Mouse (Mus musculus): ENCODE measurements around the gene Igsf3. TPM values are rescaled to one million over a fixed set of nuclear protein-coding genes. Genes with fewer than 3 reads are reported as not detected.

Igsf3 gene
- polyA plus RNA-seq, 1 experiment, result 29.1 TPM

DNA sequence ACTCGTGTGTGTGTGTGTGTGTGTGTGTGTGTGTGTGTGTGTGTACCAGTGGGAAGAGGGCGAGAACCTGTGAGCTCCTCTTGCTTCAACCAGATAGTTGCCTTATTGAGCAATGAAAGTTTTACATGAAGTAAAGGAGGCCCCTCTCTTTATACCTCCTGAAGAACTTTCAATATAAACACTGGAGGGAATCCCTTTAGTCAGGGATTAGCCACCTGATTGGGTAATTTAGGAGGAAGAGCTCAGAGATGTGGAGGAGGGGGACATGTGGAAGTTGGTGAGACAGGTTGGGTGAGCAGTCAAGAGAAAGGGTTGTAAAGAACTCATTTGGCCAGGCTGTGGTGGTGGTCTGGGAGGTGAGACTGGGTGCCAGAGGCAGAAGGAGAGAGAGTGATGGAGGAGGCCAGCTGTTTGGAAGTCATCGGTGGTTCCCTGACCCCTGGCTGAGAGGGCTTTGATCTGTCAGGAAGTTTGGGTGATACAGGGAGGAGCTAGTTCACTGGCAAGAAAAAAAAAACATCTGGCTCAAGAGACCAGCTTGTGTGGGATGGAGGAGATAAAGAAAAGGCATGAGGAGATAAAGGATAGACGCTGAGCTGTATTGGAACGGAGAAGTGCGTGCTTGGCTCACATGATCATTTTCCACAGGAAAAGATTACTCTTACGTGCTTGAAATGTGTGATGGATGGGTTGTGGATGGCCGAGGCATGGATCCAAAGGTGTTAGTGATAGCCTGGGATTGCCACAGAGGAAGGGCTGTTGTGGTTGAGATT, 53.3 kb downstream of the Igsf3 start:
- Histone ChIP-seq H3K27ac (ENCODE audit: insufficient read depth, low read length) (no peak overlapping the region), H3K4me3 (ENCODE audit: low read depth, low read length) (no peak overlapping the region), H3K4me1 (ENCODE audit: control insufficient read depth, insufficient read depth, low read length) (no peaks in the 10 kb centered on the region), H3K36me3 (ENCODE audit: control insufficient read depth, insufficient read depth, low read length, poor library complexity, severe bottlenecking) (peaks cover 7% of the 10 kb centered on the region; the same call in 1 of the 2 replicates), H3K9ac (ENCODE audit: low read depth, poor library complexity, severe bottlenecking) (no peak overlapping the region), H3K9me3 (replicated peaks; ENCODE audit: control insufficient read depth, insufficient read depth, low read length, poor library complexity, severe bottlenecking) (no peaks in the 10 kb centered on the region), H3K27me3 (ENCODE audit: control insufficient read depth, insufficient read depth, low read length, poor library complexity, severe bottlenecking) (no peaks in the 10 kb centered on the region)
- TF ChIP-seq CTCF (IDR thresholded peaks at IDR 0.05; ENCODE audit: low read depth, low read length) (no peak), POLR2A (IDR thresholded peaks at IDR 0.05; ENCODE audit: insufficient read depth, low read length) (no peak), EP300 (IDR thresholded peaks at IDR 0.05; ENCODE audit: insufficient read depth, low read depth, low read length) (no peak)

DNA sequence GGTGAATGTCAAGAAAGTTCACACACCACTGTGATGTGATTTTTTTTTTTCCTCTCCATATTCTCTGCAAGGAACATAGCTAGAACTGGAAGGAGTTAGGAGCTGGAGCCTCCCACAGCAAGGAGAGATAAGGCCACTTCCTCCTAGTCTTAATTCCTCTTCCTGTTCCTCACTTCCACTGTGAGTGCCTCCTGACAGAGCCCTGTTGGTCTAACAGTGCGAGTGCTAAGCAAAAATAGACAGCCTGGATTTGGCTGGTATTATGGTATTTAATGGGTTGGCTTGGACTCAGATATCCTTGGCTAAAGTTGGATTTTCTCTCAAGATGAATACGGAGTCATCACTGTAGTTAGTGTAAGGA, 53.9 kb downstream of the Igsf3 start:
- H3K27ac ChIP-seq (ENCODE audit: insufficient read depth, low read length), result no peak overlapping the region
- TF ChIP-seq EP300 (IDR thresholded peaks at IDR 0.05; ENCODE audit: insufficient read depth, low read depth, low read length), result no peak
- TF ChIP-seq POLR2A (IDR thresholded peaks at IDR 0.05; ENCODE audit: insufficient read depth, low read length), result no peak
- TF ChIP-seq CTCF (IDR thresholded peaks at IDR 0.05; ENCODE audit: low read depth, low read length), result no peak
- no peak overlapping the region for H3K9ac ChIP-seq (ENCODE audit: low read depth, poor library complexity, severe bottlenecking)
- no peaks in the 10 kb centered on the region for H3K9me3 ChIP-seq (replicated peaks; ENCODE audit: control insufficient read depth, insufficient read depth, low read length, poor library complexity, severe bottlenecking)
- no peaks in the 10 kb centered on the region for H3K4me1 ChIP-seq (ENCODE audit: control insufficient read depth, insufficient read depth, low read length)
- H3K4me3 ChIP-seq (ENCODE audit: low read depth, low read length), result no peak overlapping the region
- H3K36me3 ChIP-seq (ENCODE audit: control insufficient read depth, insufficient read depth, low read length, poor library complexity, severe bottlenecking), result peaks cover 7% of the 10 kb centered on the region; the same call in 1 of the 2 replicates
- H3K27me3 ChIP-seq (ENCODE audit: control insufficient read depth, insufficient read depth, low read length, poor library complexity, severe bottlenecking), result no peaks in the 10 kb centered on the region

DNA sequence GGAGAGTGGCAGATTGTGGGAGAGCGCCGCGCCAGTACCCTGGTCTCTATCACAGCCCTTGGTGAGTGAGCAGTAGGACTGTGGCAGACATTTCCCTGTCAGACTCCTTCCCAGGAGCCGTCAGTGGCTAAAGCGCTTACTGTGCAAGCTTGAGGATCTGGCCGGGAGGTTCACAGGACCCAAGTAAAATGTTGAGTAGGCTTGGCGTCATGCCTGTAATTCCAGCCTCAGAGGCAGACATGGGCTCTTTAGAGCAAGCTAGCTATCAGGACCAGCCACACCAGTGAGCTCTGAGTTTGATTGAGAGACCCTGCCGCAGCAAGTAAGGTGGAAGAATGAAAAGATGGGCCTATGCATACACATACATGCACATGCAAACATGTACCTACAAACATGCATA, 58.8 kb downstream of the Igsf3 start:
- Histone ChIP-seq H3K36me3 (ENCODE audit: control insufficient read depth, insufficient read depth, low read length, poor library complexity, severe bottlenecking) (peaks cover 4% of the 10 kb centered on the region; the same call in 1 of the 2 replicates), H3K9me3 (replicated peaks; ENCODE audit: control insufficient read depth, insufficient read depth, low read length, poor library complexity, severe bottlenecking) (no peaks in the 10 kb centered on the region), H3K4me3 (ENCODE audit: low read depth, low read length) (no peak overlapping the region), H3K4me1 (ENCODE audit: control insufficient read depth, insufficient read depth, low read length) (no peaks in the 10 kb centered on the region), H3K27me3 (ENCODE audit: control insufficient read depth, insufficient read depth, low read length, poor library complexity, severe bottlenecking) (no peaks in the 10 kb centered on the region), H3K9ac (ENCODE audit: low read depth, poor library complexity, severe bottlenecking) (no peak overlapping the region), H3K27ac (ENCODE audit: insufficient read depth, low read length) (no peak overlapping the region)
- no peak for TF ChIP-seq EP300 (IDR thresholded peaks at IDR 0.05; ENCODE audit: insufficient read depth, low read depth, low read length)
- no peak for TF ChIP-seq POLR2A (IDR thresholded peaks at IDR 0.05; ENCODE audit: insufficient read depth, low read length)
- no peak for TF ChIP-seq CTCF (IDR thresholded peaks at IDR 0.05; ENCODE audit: low read depth, low read length)

DNA sequence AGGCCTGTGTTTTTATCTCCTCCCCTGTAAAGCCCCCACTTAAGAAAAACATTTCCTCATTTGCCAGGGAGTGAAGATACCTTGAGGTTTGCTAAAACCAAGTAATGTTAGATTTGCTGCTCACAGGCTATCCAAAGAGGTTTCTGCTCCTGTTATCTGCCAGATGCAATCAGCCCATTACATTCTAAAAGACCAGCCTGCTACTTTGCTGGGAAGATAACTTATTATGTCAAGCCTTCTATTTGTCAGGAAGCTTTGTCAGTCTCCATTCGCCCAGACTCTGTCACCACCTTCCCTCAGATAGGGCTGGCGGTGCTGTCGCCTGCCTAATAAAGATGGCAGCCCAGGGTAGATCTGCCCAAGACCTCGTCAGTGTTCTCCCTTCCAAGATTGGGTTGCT, 59.6 kb downstream of the Igsf3 start:
- H3K27ac ChIP-seq (ENCODE audit: insufficient read depth, low read length), result no peak overlapping the region
- H3K36me3 ChIP-seq (ENCODE audit: control insufficient read depth, insufficient read depth, low read length, poor library complexity, severe bottlenecking), result 0 out of 2 replicates have a peak, but pooled peaks cover 4% of the 10 kb centered on the region
- H3K4me3 ChIP-seq (ENCODE audit: low read depth, low read length), result no peak overlapping the region
- no peaks in the 10 kb centered on the region for H3K9me3 ChIP-seq (replicated peaks; ENCODE audit: control insufficient read depth, insufficient read depth, low read length, poor library complexity, severe bottlenecking)
- TF ChIP-seq EP300 (IDR thresholded peaks at IDR 0.05; ENCODE audit: insufficient read depth, low read depth, low read length) (no peak), CTCF (IDR thresholded peaks at IDR 0.05; ENCODE audit: low read depth, low read length) (no peak), POLR2A (IDR thresholded peaks at IDR 0.05; ENCODE audit: insufficient read depth, low read length) (no peak)
- H3K27me3 ChIP-seq (ENCODE audit: control insufficient read depth, insufficient read depth, low read length, poor library complexity, severe bottlenecking), result no peaks in the 10 kb centered on the region
- H3K4me1 ChIP-seq (ENCODE audit: control insufficient read depth, insufficient read depth, low read length), result no peaks in the 10 kb centered on the region
- no peak overlapping the region for H3K9ac ChIP-seq (ENCODE audit: low read depth, poor library complexity, severe bottlenecking)

DNA sequence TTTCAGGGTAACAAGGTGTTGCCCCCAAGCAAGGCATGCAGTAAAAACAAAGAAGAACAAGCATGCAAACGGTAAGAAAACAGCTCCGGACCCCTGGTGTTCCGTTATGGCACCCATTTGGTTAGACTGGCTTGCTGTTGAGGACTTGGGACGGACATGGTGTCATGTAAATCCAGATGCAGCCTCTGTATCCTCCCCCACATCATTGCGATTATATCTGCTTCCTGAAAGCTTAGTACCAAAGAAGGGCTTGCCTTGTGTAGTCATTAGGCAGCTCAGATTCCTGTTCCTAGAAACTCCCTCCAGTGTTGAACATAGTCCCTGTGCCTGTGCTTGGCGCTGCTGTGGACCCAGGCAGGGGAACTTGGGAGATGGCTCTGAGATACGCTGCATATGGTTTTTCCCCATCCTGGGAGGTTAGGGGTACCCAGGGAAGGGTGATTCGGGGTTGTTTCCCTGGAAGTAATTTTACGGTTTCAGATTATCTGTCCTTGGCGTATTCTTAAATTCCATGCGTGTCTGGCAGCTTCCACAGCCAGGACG, 60.2 kb downstream of the Igsf3 start:
- Histone ChIP-seq H3K27me3 (ENCODE audit: control insufficient read depth, insufficient read depth, low read length, poor library complexity, severe bottlenecking) (no peaks in the 10 kb centered on the region), H3K9ac (ENCODE audit: low read depth, poor library complexity, severe bottlenecking) (no peak overlapping the region), H3K27ac (ENCODE audit: insufficient read depth, low read length) (no peak overlapping the region), H3K9me3 (replicated peaks; ENCODE audit: control insufficient read depth, insufficient read depth, low read length, poor library complexity, severe bottlenecking) (no peaks in the 10 kb centered on the region), H3K4me1 (ENCODE audit: control insufficient read depth, insufficient read depth, low read length) (no peaks in the 10 kb centered on the region), H3K4me3 (ENCODE audit: low read depth, low read length) (no peak overlapping the region), H3K36me3 (ENCODE audit: control insufficient read depth, insufficient read depth, low read length, poor library complexity, severe bottlenecking) (0 out of 2 replicates have a peak, but pooled peaks cover 4% of the 10 kb centered on the region)
- TF ChIP-seq EP300 (IDR thresholded peaks at IDR 0.05; ENCODE audit: insufficient read depth, low read depth, low read length) (no peak), POLR2A (IDR thresholded peaks at IDR 0.05; ENCODE audit: insufficient read depth, low read length) (no peak)

DNA sequence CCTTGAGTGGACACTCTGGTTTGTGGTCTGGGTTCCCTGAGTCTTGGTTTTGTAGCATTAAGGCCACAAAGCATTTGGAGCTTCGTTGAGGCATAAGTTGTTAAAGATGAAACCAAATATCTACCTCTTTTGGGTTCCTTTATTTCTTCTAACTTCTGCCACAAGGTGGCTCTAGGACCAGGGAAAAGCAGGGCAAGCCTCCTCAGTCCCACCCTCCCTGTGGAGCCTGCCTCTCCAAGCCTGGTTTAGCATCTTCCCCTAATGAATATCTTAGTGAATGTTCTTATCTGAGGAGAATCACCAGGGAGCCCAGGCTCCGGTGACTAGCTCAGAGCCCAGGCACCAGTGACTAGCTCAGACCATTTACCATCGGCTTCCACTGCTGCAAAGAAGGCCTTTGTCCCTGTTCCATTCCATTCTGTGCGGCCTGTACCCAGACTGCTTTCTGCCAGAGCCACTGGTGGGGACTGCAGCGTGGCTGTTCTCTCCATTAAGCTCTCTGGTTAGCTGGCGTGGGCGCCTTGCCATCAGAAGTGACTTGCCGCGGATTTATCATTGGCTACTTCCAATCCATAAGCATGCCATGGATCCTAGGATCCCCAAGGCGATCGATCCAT, 66.5 kb downstream of the Igsf3 start:
- Histone ChIP-seq H3K36me3 (ENCODE audit: control insufficient read depth, insufficient read depth, low read length, poor library complexity, severe bottlenecking) (no peaks in the 10 kb centered on the region), H3K27me3 (ENCODE audit: control insufficient read depth, insufficient read depth, low read length, poor library complexity, severe bottlenecking) (no peaks in the 10 kb centered on the region)
- TF ChIP-seq POLR2A (IDR thresholded peaks at IDR 0.05; ENCODE audit: insufficient read depth, low read length) (no peak), CTCF (IDR thresholded peaks at IDR 0.05; ENCODE audit: low read depth, low read length) (peak; percentile 44)

More for the DNA sequence above, 66.5 kb downstream of the Igsf3 start:
- Histone ChIP-seq H3K27ac (ENCODE audit: insufficient read depth, low read length) (no peak overlapping the region), H3K4me1 (ENCODE audit: control insufficient read depth, insufficient read depth, low read length) (peaks cover 8% of the 10 kb centered on the region), H3K9me3 (replicated peaks; ENCODE audit: control insufficient read depth, insufficient read depth, low read length, poor library complexity, severe bottlenecking) (no peaks in the 10 kb centered on the region), H3K4me3 (ENCODE audit: low read depth, low read length) (no peak overlapping the region), H3K9ac (ENCODE audit: low read depth, poor library complexity, severe bottlenecking) (no peak overlapping the region)

All from ES-Bruce4 (cell line).